Mouse (Mus musculus): Measurements from ENCODE around the gene Wdfy1. TPM values are rescaled to one million over a fixed set of nuclear protein-coding genes. Genes with fewer than 3 reads are reported as not detected.

Gene Wdfy1
- total RNA-seq (2021) = 10 to 100 TPM in 1 of 2 experiments, 1 to 10 TPM in 1; 8.6 to 12.0 TPM
- long read RNA-seq, experiment 1, full-length matches to known transcripts = 5 of 11 reads
- long read RNA-seq, experiment 1, partial matches to known transcripts = 0 of 11 reads
- long read RNA-seq, experiment 1, other reads (novel, unspliced or antisense) = 6 of 11 reads
- long read RNA-seq, experiment 2, full-length matches to known transcripts = 8 of 13 reads
- long read RNA-seq, experiment 2, partial matches to known transcripts = 0 of 13 reads
- long read RNA-seq, experiment 2, other reads (novel, unspliced or antisense) = 5 of 13 reads

- DNase-seq = peak; percentile 96
Observed at GRCm38 (mm10) chr1:79775927-79776458, at the start of gene Wdfy1, which contains the start of gene Mrpl44. Gene Wdfy1 (minus strand): TSS chr1:79776143. Gene Mrpl44 (plus strand): TSS chr1:79776018.

DNA sequence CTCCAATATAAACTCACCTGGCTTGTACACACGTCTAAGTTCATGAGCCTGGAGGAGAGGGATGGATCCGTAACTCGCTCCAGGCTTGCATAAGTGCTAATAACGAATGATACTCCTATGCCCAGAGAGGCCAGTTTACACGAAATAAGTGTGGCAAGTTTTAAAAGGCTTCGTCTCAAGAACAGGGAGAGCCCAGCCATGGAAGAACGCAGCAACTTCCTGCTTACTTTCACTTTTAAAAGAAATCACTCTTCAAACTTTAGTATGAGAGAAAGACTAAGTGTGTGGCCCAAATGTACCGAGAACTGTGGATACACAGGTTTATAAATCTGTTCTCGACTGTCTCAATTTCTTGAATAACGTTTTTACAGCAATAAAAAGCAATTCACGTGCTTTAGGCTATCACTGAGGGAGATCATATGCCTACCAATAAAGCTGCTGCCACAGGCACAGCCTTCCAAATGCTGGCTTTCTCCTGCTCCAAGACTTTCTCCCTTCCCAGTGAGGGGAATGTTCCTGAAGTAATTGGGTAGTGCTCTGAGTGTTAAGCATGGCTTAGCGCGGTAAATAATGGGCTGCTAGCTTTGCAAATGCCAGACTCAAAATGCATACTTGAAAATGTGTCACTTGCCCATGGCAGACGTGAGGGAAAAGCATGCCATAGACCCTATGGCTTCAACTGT, 48.1 kb upstream of the Wdfy1 start:
- no peak for DNase-seq

DNA sequence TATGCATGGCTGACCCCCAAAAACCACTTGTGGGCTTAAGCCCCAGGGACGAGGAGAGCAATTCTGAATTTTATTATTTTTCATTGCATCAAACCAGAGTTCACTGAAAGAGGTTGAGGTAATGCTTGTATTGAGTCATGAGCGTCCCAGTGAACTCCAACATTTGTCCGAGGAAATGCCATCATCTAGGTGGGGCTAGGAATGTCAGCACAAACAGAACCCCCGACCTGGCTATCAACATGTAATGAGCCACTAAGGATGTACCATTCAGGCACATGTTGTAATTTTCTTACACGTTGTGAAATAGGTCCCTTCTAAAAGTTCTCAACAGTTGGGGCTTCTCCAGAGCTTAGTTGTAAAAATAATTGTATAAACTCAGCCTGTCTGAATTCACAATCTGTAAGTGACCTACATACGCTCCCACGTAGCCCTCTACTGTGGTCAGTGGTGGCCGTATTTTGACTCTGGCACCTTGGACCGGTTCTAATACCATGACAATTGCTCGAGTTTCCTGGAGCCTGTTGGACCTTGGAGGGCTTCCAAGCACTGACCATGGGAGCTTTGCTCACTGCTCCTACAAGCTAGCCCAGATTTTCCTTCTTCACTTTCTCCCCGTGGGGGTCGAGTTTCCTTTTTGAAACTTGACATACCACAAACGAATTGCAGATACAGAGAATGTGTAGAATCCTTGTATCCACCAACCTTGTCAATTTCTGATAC, 47.0 kb upstream of the Wdfy1 start:
- peak; percentile 68 for DNase-seq

GRCm38 (mm10) chr1:79819296-79819879, 43.4 kb upstream of the Wdfy1 start:
- DNase-seq = peak; percentile 44

DNA sequence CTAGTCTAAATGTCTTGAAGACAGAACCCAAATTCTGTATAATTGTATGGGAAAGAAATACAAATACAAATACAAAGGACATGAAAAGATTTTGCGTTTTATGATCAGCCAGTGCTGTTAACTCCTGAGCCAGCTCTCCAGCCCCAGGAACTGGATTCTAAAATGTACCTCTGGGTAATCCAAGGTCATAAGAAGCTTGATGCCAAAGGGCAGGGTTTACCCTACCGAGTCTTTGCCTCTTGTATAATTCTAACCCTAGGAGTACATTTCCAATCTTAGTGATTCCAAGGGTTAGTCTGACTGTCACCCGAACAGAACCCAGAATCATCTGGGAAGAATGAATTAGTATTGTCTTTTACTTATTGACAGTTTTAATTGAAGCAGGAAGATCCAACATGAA, 39.5 kb upstream of the Wdfy1 start:
- no peak for DNase-seq

DNA sequence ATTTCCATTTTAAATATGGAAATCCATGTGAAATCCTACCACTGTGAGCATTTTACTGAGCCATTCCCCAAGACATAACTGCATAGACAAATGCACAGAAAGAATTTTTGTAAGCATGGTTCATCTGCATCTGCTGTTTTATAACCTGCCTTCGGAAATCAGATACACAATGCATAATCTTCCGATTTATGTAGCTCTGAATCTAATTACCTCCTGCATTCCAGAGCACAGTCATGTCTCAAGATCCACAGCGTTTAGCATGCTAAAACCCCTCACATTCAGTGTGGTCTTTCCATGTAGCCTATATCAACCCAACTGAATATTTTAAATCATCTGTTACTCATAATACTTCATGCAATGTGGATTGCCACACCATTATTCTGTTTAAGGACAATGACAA, 33.5 kb upstream of the Wdfy1 start:
- DNase-seq = no peak

DNA sequence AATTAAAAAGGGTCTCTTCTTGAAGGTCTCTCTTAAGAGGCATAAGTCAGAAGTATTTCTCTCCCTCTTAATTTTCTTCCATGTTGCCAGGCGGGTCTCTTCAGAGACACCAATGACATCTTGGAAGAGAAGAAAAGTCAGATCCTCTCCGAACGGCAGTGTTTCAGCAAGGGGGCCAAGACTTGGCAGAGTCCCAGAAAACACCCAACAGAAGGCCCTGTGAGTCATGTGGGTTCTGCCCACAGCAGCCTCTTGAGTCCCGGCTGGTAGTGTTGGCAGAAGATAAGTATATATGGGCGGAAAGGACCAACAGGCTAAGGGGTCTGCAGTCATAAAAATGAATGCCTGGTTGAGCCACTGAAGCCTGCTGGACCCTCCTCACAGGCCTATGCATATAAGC, 30.9 kb upstream of the Wdfy1 start:
- DNase-seq = no peak

DNA sequence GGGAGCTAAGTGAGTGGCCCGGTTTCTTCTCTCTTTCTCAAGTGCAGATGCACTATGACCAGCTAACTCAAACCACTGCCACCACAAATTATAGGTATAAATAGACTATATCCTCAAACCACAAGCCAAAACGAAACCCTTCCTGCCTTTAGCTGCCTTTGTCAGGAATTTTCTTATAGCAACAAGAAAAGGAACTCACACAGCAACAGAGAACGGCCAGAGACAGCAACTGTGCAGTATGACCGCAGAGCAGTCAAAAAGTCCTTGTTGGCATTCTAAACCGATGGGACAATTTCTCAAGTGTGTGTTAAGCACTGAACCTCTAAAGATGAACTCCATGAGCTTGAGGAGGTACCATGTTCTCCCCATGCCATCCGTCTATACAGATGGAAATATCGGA, 27.7 kb upstream of the Wdfy1 start:
- DNase-seq = no peak

- no peak for DNase-seq
Observed at GRCm38 (mm10) chr1:79802858-79803427, 27.0 kb upstream of the Wdfy1 start.

- no peak for DNase-seq
Observed at GRCm38 (mm10) chr1:79797084-79797483, 21.1 kb upstream of the Wdfy1 start.

DNA sequence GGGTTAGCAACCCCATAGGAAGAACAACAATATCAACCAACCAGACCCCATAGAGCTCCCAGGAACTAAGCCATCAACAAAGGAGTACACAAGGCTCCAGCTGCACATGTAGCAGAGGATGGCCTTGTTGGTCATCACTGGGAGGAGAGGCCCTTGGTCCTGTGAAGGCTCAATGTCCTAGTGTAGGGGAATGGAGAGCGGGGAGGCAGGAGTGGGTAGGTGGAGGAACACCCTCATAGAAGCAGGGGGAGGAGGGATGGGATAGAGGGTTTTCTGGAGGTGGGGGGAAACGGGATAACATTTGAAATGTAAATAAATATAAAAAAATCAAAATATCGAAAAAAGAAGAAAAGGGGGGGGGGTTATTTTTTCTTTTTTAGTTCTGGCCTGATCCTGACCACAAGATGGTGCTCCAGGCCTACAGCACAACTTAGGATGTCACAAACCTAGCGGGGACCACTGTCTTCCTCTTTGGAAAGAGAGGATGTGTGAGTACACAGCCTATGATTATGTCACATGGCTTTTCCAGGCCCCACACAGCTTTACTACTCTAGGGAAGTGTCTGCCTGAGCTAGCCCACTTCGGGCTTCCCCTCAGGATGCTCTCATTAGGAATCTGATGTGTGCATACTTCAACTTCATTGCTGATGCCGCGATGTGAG, 10.5 kb upstream of the Wdfy1 start:
- DNase-seq = no peak

GRCm38 (mm10) chr1:79782433-79782832, 6.5 kb upstream of the Wdfy1 start:
- DNase-seq = no peak

DNA sequence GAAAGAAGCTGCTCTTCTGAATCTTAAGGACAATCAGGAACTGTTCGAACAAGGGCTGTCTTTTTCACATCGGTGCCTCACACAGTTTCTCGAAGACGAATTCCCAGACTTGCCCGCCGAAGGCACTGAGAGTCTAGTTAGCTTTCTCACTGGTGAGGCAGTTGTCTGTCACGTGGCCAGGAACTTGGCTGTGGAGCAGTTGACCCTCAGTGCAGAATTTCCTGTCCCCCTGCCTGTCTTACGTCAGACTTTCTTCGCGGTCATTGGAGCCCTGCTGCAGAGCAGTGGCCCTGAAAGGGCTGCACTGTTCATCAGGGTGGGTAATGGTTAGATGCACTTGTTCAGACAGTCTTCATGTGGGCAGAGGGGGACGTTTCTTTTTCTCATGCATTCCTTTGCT, 2.1 kb upstream of the Wdfy1 start:
- no peak for DNase-seq

- no peak for DNase-seq
Observed at GRCm38 (mm10) chr1:79774164-79774780, 1.7 kb downstream of the Wdfy1 start.

DNA sequence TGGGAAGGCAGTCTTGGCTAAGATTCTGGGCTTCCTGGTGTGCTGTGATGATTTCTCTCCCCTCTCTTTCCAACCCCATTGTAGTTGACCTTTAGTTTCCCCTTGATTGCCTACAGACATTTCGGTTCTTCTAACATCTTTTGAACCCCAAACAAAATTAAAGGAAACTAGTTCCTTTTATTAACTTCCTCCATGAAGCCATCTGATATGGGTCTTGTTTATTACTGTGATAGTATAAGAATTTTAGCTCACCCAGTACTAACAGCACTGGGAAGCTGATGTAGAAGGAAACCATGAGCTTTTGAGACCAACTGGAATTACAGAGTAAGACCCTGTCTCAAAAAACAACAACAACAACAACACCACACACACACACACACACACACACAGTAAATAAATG, 7.7 kb downstream of the Wdfy1 start:
- DNase-seq = no peak

- DNase-seq = no peak
Observed at GRCm38 (mm10) chr1:79764483-79764882, 11.5 kb downstream of the Wdfy1 start.

DNA sequence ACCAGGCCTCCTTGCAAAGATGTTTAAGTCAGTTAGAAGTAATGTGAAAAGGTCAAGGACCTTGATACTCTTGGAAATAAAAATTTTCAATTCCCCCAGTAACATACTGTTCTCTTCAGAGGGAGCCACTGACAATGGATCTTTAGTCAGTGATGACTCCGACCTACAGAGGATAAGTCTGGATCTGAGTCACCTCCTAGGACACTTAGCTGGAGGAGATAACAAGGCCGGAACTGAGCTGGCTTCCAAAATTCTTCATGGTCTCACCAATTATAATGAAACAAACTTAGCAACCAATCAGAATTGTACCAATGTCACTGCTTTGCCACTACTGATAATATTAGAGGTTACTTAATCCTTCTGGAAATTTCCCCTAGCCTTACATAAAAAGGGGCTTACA, 11.9 kb downstream of the Wdfy1 start:
- no peak for DNase-seq

DNA sequence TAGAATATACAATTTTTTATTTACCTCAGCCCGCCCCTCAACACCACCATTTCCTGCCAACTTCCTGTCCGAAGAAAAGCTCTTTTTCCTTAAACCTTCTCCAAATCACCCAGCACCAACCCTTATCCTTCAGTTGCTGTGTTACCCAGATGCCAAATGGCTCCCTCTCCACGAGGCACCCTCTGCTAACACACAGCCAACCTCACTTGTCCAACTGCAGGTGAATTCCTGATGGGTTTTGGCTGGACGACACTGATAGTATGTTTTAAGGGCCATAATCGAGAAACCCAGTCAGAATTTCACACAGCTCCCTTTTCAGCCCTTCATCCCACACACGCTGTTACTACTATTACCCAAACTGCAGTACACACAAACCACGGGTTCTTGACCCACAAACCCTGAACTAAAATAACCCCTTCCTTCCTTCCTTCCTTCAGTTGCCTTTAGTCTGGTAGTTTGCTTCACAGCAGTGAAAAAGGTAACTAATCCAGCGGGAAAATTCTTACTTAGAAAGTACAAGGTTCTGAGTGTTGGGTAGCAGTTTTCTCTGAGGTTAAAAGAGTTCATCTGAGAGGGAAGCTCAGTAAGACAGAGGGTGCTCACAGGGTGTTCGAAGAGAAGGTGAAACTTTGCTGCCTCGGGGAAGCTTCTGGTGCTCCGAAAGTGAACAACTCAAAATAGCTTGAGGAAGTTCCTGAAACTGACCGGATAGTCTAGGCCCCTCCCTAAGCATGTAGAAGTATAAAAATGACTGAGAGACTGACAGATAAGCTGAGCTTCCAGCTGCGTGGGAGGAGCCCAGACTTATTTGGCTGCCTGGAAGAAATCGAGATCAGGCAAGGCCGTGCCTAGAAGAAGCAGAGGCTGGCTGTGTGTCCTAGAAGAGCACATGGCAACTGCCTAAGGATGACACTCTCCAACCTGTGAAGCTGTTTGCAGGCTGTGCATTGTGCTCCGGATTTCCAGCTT, 13.4 kb downstream of the Wdfy1 start:
- no peak for DNase-seq

DNA sequence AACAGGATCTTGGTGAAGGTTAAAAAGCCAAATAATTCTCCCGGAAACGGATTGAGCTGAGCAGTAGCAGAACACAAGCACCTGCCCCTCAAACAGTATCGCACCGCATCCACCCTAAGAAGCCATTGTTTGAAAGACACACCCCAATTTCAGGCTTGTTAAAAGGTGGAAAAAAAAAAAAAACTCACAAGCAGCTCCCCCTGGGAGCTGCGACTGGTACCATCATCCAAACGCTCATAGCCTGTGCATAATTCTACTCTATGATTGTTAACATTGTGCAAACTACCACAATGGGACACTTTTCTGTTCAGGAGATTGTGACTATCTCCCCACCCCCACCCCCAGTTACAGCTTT, 14.0 kb downstream of the Wdfy1 start:
- DNase-seq = no peak
